Mouse (Mus musculus): ENCODE data around the gene Lamtor2.
A peak's percentile ranks its signal among the peaks of the same experiment; 100 is the strongest.

Lamtor2 gene

DNA sequence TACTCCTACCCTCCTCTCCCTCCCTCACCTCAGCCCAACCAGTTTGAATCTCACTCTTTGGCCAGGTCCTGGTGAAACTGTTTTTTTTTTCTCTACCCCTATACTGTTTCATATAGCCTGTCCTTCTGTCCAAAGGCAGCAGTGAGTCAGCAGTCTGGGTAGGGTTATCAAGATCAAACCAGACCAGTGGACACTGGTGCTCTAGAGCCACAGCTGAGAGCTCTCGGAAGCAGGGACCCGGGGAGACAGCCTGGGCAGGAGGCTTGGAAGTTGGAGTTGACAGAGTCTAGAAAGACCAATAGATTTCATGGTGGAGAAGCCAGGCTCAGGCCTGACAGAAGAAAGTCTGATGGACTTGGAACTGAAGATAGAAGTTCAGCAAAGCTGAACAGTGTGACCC, 15.7 kb upstream of the Lamtor2 start:
- DNase-seq (ENCODE audit: extremely low read depth, low read depth): no peak

DNA sequence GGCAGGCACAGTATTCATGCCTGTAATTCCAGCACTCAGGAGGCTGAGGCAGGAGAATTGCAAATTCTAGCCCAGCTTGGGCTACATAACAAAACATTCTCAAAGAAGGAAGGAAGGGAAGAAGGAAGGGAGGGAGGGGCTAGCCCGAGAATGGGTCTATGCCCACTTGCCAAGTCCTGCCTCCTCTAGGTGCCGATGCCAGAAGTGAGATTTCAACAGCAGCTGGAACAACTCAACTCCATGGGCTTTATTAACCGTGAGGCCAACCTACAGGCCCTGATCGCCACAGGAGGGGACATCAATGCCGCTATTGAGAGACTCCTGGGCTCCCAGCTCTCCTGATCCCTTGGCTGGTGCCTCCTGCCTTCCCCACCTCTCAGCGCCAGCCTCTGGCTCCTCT, 15.0 kb upstream of the Lamtor2 start:
- DNase-seq (ENCODE audit: extremely low read depth, low read depth): no peak

- no peak for DNase-seq (ENCODE audit: extremely low read depth, low read depth)
Measured at GRCm38 (mm10) chr3:88566536-88567061, 13.7 kb upstream of the Lamtor2 start.

DNA sequence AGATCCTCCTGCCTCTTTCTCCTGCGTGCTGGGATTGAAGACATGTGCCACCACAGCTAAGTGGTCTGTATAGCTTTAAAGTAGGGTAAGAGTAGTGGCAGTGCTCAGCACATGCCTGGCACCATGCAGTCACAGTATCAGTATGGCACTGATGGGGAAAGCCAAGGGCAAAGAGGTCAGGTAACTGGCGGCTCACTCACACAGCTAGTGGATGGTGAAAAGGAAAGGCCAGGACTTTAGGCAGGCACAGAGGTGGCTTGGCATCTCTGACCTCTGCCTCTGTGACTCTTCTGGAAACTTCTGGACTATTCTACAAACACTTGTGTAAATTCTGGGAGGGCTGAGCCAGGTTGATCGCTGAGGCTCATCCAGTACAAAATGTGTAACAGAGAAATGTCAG, 13.2 kb upstream of the Lamtor2 start:
- no peak for DNase-seq (ENCODE audit: extremely low read depth, low read depth)

- no peak for DNase-seq (ENCODE audit: extremely low read depth, low read depth)
Measured at GRCm38 (mm10) chr3:88563966-88564365, 11.1 kb upstream of the Lamtor2 start.

DNA sequence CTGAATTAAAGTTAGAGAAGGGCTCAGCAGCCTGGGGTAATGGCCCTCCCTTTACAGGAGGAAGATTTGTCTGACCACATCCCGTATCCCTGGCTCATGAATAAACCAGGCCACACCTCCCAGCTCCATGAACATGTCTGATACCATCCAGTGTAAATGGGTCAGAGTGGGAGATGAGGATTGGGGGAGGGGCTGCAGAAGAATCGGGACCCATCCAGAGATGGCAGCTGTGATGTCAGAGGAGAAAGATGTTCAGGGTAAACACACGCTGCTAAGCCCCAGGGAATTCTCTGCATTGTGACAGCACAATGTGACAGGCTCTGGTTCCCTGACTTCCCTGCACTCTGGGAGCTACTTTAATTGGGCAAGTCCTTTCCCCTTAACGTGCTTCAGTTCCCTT, 10.6 kb upstream of the Lamtor2 start:
- DNase-seq (ENCODE audit: extremely low read depth, low read depth): no peak

- DNase-seq (ENCODE audit: extremely low read depth, low read depth): no peak
Measured at GRCm38 (mm10) chr3:88561989-88562388, 9.1 kb upstream of the Lamtor2 start.

GRCm38 (mm10) chr3:88559596-88559995, 6.7 kb upstream of the Lamtor2 start:
- no peak for DNase-seq (ENCODE audit: extremely low read depth, low read depth)

DNA sequence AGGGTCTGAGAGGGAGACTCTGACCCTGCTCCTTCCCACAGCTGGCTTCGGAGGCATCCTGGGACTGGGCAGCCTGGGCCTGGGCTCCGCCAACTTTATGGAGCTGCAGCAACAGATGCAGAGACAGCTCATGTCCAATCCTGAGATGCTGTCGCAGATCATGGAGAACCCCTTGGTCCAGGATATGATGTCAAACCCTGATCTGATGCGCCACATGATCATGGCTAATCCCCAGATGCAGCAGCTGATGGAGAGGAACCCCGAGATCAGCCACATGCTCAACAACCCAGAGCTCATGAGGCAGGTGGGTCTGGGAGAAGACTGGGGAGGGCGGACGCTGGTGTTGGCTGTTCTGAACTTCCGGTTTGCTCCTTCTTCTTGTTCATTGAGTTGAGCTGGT, 3.7 kb upstream of the Lamtor2 start:
- DNase-seq (ENCODE audit: extremely low read depth, low read depth): no peak

- no peak for DNase-seq (ENCODE audit: extremely low read depth, low read depth)
Measured at GRCm38 (mm10) chr3:88555731-88556130, 2.9 kb upstream of the Lamtor2 start.

GRCm38 (mm10) chr3:88555069-88555605, 2.3 kb upstream of the Lamtor2 start:
- DNase-seq (ENCODE audit: extremely low read depth, low read depth): no peak

DNA sequence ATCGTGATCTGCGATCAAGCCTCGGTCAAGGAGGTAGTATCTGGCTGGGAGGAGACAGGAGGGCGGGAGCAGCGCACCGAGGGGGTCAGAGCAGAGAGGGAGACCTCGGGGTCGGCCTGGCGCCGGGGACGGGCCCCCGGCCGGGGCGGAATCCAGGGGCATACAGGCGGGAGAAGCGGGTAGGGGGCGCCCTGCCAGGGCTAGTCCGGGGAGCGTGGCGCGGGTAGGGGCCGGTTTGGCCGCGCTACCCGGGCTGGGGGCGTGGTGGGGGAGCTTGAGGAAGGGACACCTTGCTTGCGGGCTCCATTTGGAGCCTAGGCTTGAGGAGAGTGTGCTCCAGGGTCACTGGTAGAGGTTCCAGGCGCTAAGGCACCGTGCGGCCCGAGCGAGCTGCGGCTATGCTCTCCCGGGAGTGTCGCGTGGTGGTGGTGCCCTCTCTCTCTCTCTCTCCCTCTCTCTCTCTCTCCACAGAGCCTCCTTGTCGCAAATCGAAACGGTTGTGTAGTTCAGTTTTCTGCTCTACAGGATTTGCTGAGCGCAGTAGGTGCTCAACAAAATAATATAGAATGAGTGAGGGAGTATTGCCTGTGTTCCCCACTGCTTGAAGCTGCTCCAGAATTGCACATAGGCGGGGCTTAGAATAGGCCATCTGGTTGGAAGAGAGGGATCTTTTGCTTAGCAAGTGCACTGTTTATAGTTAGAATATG, 1.2 kb upstream of the Lamtor2 start:
- DNase-seq (ENCODE audit: extremely low read depth, low read depth): peak; percentile 82

- DNase-seq (ENCODE audit: extremely low read depth, low read depth): peak; percentile 62
Measured at GRCm38 (mm10) chr3:88553525-88553879, 628 bp upstream of the Lamtor2 start, which contains the start of gene Ubqln4. TSS of gene Ubqln4 (plus strand) at chr3:88553758.

- DNase-seq (ENCODE audit: extremely low read depth, low read depth): peak; percentile 39
Measured at GRCm38 (mm10) chr3:88552082-88552645, 710 bp downstream of the Lamtor2 start.

GRCm38 (mm10) chr3:88551586-88551985, 1.3 kb downstream of the Lamtor2 start:
- no peak for DNase-seq (ENCODE audit: extremely low read depth, low read depth)

- DNase-seq (ENCODE audit: extremely low read depth, low read depth): no peak
Measured at GRCm38 (mm10) chr3:88548180-88548917, 4.5 kb downstream of the Lamtor2 start, which contains the start of gene Rab25. TSS of gene Rab25 (minus strand) at chr3:88548300.

GRCm38 (mm10) chr3:88546674-88547418, 6.0 kb downstream of the Lamtor2 start:
- no peak for DNase-seq (ENCODE audit: extremely low read depth, low read depth)

DNA sequence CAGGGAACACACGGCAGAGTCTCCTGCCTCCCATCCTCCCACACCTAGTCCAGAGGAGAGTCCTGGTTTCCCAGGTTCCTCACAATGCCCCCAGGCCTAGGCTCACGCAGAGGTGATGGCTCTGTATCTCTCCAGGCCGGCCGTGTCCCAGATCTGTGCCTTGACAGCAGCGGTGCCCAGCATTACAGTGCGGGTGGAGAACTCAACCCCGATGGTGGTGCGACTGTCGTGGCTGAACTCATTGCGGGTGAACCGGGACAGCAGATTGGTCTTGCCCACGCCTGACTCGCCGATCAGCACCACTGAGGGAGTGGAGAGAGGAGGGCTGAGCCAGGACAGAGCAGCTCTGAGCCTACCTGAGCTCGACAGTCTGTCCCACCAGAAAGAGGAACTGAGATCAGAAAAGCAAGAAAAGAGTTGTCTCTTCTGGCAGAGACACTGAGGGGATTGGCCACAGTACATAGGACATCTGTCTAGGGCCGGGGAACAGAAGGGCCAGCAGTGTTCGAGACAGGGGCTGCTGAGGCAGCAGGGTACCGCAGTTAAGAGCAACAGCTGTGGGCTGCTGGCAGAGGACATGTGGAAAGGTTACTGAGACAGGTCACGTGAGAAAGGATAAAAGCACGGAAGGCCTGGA, 7.8 kb downstream of the Lamtor2 start:
- no peak for DNase-seq (ENCODE audit: extremely low read depth, low read depth)

DNA sequence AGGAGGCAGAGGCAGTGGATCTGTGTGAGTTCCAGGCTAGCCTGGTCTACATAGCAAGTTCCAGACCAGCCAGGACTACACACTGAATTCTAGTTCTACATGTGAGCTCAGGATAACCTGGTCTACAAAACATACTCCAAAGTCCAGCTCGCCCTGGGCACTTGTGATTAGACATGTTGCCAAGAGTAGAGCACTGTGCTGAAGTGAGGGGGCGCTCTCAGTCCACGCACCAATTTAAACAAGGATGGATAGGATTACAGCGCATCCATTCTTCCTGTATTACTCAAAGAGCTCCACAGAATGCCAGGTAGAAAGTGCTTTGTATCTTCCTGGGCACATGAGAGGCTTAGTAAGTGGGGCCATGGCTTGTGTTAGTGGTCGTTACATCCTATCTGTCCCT, 8.4 kb downstream of the Lamtor2 start:
- DNase-seq (ENCODE audit: extremely low read depth, low read depth): peak; percentile 43

DNA sequence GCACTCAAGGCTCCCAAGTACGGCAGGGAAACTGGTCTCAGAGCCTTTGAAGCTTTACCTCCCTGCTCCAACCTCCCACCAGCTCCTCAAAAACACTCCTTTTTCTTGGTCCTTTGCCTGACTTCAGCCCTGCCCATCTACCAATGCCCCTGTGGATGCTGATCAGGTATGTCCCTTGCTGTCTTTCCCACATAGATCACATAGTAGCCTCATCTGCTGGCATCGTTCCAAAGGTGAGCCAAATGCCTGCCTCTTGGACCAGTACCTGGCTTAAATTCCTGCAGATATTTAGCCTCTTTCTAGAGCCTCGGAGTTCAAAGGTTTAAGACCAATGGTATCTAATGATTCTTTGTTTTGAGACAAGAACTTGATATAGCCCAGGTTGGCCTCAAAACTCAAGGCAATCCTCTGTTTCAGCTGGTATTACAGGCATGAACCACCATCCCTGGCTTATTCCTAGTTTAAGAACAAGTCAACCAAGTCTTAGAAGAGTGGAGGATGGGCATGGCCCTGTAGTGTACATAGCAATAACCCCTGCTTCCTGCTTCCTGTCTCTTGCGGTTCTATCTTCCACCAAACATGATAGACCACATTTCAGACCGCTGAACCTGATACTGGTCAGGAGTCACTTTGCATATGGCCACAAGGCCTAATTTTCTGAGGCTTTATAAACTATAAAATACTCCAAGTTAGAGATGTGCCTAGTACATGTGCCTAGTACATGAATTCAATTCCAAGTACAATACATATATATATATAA, 9.0 kb downstream of the Lamtor2 start:
- DNase-seq (ENCODE audit: extremely low read depth, low read depth): peak; percentile 46

Data from MEL-GATA-1-ER (cell line).